Mouse (Mus musculus): Measurements from ENCODE around the gene Ankrd9. TPM values are rescaled to one million over a fixed set of nuclear protein-coding genes. Genes with fewer than 3 reads are reported as not detected.

Gene Ankrd9
- total RNA-seq (2015) (1.1 and 1.4 TPM in 2 replicates), total RNA-seq (2017) (1.8 and 4.6 TPM in 2 replicates)

DNA sequence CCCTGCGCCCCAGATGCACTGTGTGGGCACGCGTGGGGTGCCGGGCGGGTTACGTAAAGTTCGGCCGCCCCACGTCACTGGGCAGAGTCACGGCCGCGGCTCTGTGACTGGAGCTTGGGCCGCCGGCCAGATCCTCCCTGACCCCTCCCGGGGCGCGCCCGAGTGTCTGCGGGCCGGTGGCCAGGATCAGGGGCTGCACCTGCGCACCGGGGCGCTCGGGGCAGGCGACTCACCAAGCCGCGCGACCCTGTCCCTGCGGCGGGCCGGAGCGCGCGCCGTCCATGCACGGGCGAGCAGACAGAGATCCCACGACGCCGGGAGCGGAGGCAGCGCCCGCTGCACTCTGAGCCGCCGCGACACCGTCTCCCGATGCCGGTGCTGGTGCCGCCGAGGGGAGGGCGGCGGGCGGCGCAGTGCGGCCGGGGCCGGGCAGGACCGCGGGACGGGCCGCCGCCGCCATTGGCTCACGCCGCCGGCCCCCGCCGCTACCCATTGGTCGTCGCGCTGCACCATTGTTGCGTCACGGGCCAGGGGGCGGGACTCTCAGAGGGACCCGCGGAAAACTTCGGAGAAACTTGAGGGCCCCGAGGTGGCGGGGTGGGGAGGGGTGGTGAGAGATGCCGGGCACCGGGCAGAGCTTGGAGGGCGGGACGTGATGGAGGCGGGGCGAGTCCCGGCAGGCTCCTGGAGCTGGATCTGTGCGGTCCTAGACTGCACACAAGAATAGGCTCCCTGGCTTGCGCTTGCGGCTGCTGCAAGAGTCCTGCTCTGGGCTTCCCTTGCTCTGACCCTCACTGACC, at the start of gene Ankrd9:
Ankrd9 (minus strand) TSS at position 434 of the 800 bp plus-strand sequence.
- ATAC-seq (replicated peaks; ENCODE audit: poor library complexity) = peak; percentile 67

- no peak for ATAC-seq (replicated peaks; ENCODE audit: poor library complexity)
Observed at GRCm38 (mm10) chr12:111021577-111021976, 42.7 kb upstream of the Ankrd9 start.

- ATAC-seq (replicated peaks; ENCODE audit: poor library complexity) = no peak
Observed at GRCm38 (mm10) chr12:111021138-111021537, 42.3 kb upstream of the Ankrd9 start.

DNA sequence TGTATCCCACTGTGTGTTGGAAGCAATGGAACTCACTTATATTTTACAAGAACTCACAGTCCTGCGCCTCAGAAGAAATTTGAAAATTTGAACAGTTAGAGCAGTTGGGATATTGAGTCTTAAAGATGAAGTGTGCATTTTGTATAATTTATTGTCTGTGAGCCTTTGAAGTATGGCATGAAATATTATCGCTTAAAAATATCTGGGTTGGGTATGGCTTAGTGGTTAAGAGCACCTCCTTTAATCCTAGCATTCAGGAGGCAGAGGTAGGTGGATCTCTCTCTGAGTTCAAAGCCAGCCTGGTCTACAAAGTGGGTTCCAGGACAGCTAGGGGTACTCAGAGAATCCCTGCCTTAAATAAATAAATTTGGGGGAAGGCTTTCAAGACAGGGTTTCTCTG, 40.2 kb upstream of the Ankrd9 start:
- no peak for ATAC-seq (replicated peaks; ENCODE audit: poor library complexity)

- ATAC-seq (replicated peaks; ENCODE audit: poor library complexity) = no peak
Observed at GRCm38 (mm10) chr12:111018068-111018467, 39.2 kb upstream of the Ankrd9 start.

DNA sequence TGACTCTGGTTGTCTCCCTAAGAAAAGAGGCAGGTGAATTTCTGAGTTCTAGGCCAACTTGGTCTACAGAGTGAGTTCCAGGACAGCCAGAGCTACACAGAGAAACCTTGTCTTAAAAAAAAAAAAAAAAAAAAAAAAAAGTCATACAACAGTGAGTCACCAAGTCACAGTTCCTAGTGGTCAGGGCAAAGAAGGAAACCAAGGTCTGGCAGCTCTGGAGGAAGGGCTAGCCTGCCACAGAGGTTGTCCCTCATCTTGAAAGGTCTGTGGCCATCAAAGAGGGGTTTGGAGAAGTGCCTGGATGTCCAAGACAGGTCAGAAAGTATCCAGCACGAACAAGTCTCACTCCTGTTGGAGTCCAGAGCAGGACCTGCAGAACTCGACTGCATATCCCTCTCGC, 38.0 kb upstream of the Ankrd9 start:
- no peak; the same call in 1 of the 2 replicates for ATAC-seq (replicated peaks; ENCODE audit: poor library complexity)

GRCm38 (mm10) chr12:111009615-111010257, 30.9 kb upstream of the Ankrd9 start:
- ATAC-seq (replicated peaks; ENCODE audit: poor library complexity) = peak; percentile 24

DNA sequence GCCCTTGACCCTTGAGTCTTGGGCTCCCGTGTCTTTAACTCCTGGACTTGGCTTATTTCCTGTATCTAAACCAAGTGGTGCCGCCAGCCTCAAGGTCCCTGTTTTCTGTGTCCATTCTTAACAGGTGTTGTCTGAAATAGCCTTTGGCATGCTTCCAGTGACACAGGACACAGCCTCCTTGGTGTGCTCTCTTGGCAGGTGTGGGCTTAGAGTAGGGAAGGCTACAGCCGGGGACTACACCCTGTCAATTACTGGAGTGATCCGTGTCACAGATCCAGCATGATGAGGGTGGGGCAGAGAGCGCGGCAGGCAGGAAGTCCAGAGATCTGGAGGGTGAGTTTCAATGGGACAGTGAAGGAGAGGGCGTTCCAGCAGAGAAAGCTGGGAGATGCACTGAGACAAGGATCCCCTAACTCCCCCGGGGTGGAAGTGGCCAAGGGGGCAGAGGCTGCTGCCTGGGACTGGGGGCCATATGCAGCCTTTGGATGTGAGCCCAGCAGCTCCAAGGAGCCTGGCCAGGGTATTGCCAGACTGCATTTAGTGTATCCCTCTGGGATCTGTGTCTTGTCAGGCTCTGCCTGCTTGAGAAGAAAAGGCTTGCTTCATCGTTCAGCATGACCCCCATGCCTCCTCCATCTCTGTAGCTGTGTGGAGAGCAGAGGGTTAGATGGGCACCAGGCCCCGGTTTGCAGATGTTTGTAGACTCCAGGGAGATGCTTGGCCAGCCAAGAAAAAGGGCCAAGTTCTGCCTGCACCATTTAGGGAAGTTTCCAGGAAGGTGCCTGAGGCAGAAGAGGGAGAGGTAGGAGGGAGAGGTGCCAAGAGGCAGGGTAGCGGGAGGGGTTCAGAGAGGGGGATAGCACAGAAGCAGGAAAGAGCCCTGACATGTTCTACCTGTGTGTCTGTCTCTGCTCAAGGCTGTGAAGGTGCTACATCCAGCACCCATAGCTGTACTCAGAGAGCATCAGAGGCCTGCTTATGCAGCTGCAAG, 30.0 kb upstream of the Ankrd9 start:
- no peak for ATAC-seq (replicated peaks; ENCODE audit: poor library complexity)

DNA sequence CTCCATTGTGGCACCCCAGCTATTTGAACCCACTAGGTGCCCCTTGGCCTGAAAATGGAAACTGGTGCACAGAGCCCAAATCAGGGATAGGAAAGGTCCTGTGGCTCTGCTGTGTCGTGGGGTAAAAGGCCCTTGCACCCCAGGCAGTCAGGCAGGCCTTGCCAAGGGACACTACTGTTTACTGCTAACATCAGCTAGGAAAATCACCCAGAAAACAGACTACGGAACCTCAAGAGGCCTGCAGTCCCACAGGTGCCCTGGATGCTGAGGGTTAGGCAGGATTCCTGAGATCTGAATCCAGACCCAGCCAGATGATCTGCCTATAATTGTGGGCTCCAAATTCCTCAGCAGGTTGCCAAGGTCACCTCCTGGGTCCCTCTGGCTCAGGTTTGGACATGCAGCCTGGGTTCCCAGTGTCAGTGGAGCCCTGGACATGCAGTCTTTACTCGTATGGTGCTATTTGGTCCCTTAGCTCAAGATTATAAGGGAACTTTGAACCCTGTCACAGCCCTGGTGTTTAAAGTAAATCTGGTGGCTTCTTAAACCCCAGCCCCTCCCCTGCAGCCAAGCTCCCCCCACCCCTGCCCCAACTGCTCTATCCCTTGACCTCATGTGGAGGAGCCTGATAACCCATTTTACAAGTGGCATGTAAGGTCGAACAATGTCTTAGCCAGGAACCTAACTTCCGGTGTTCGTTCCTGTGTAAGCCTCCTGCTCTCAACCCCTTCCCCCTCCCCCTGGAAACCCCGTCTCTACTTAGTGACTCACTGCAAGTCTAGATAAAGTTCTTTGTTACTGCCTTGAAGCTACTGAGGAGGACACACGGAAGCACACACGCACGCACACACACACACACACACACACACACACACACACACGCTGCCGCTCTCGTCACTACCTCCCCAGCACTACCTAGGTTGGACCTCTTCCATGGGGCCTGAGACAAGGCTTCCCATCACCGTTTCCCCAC, 28.6 kb upstream of the Ankrd9 start:
- ATAC-seq (replicated peaks; ENCODE audit: poor library complexity) = peak; percentile 81

DNA sequence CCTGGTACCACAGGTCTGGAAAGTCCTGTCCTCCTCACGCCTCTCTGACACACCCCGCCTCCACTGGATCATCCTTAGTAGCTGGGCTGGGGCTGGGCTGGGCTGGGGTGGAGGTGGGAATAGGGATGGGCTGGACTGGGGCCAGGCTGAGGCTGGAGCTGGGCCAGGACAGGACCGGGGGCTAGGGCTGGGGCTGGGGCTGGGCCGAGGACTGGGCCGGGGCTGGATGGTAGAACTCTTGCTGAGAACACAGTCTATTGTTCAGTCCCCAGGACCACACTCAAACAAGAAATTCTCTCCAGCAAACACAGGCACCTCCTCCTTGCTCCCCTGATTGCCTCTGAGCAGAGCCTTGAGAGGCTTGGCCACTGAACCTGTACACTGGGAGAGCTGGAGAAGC, 27.5 kb upstream of the Ankrd9 start:
- no peak for ATAC-seq (replicated peaks; ENCODE audit: poor library complexity)

DNA sequence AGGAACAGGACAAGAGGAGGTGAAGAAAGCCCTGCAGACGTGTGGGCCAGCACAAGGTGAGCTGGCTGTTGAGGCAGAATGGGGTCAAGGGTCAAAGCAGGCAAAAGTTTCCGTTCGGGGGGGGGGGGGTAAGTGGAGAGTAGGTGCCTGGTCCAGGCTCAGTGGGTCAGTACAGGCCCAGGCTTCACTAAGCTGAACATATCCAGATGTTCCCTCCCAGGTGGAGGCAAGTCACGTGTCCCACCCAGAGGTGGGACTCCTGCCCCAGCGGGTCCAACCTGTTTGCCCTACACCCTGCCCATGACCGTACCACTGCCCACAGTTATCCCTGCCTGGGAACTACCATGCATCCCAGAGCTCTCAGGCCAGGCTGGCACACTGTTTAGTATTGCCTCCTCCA, 27.0 kb upstream of the Ankrd9 start:
- ATAC-seq (replicated peaks; ENCODE audit: poor library complexity) = no peak

DNA sequence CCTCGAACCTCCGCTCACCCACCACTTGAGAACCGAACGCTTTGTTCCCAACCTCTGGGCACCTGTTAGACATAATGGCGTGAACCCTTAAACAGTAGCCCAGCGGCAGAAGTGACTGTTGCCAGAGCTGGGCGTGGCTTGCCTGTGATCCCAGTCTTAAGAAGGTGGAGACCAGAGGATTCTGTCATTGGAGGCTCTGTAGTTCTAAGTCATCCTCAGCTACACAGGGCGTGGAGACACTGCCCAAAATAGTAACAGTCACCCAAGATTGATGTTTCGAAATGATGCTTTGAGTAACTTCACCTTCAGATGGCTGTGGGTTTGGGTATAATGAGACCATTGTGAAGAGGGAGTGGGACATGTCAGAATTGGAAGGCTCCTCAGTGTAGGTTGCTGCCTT, 25.3 kb upstream of the Ankrd9 start:
- peak; percentile 43 for ATAC-seq (replicated peaks; ENCODE audit: poor library complexity)

GRCm38 (mm10) chr12:111000956-111001355, 22.1 kb upstream of the Ankrd9 start:
- no peak for ATAC-seq (replicated peaks; ENCODE audit: poor library complexity)

- ATAC-seq (replicated peaks; ENCODE audit: poor library complexity) = peak; percentile 76
Observed at GRCm38 (mm10) chr12:110999820-111000219, 21.0 kb upstream of the Ankrd9 start.

DNA sequence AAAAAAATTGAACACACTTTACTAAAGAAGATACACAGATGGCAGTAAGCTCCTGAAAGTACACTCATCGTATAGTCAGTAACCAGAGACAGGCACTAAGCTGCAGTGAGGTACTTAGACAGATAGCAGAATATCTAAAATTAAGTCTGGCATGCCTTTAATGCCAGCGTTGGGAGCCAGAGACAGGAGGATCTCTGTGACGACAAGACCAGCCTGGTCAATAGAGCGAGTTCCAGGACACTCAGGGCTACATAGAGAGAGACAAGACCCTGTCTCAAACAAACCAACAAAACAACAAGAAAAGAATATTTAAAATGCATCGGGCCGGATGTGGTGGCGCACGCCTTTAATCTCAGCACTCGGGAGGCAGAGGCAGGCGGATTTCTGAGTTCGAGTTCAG, 19.3 kb upstream of the Ankrd9 start:
- ATAC-seq (replicated peaks; ENCODE audit: poor library complexity) = no peak

DNA sequence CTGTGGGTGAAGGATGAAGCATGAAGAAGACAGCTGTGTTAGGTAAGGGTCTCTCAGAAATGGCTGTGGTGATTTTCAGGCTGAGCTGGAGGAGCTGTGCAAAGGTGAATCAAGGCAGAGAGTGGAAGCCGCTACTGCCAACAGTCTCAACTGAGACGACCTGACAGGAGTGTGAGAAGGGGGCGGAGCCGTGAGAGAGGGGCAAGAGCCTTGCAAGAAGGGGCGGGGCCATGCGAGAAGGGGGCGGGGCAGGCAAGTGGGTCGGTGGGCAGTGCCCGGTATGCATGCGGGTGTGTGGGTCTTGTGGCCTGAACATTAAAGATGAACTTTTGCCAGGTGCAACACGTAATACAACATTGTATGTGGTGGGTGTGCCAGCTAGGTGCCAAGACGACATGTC, 15.8 kb upstream of the Ankrd9 start:
- no peak for ATAC-seq (replicated peaks; ENCODE audit: poor library complexity)

GRCm38 (mm10) chr12:110993226-110993625, 14.4 kb upstream of the Ankrd9 start:
- ATAC-seq (replicated peaks; ENCODE audit: poor library complexity) = no peak

DNA sequence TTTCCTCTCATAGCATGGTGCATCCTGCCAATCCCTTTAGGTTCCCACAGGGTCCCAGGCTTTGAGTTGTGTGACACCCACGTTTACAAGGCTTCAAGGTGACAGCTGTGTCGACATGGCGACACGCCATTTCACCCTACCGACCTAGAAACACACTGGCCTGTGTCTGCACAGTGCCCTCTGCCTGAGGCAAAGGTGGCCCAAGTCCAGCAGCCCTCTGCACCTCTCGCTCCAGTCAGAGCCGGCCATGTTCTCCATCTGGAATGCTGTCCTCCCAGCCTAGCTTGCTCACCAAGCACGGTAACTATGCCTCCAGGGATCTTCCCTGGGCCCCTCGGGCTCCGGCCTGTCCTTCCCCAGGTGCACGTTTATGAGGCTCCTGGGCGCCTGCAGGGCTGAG, 13.9 kb upstream of the Ankrd9 start:
- no peak for ATAC-seq (replicated peaks; ENCODE audit: poor library complexity)

DNA sequence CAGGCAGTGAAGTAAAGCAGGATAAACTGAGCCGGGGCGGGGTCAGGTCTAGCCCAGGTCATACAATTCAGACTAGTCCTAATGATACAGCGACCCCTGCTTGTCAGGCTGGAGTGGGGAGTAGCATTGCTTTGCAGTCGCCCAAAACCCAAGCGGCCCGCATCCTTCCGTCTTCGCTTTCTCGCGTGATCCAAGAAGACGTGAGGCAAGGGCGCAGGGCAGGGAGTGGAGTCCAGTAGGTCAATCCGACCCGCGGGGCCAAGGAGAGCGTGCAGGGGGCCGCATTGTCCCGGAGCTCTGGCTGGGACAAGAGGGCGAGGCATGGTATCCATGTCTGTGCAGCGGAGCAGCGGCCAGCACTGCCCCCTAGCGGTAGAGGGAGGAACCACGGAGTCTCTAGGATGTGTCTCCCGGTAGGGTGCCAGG, 13.3 kb upstream of the Ankrd9 start:
- ATAC-seq (replicated peaks; ENCODE audit: poor library complexity) = peak; percentile 84
